Mouse (Mus musculus) small intestine, adult 2 months (tissue): ENCODE measurements around the gene Tmprss3.

Experiments used
- CTCF ChIP-seq: fragments of 200-500 bp; IDR thresholded peaks from 2 replicates; pipeline ENCODE4 v1.5.1; 2012; ENCODE audit warnings: low read depth, mild to moderate bottlenecking, control low read depth, inconsistent platforms, low read length, moderate library complexity, mixed read lengths; ENCODE audit not compliant: insufficient replicate concordance, insufficient read length; ENCODE audit errors: extremely low read depth
- POLR2A ChIP-seq: fragments of 200-500 bp; IDR thresholded peaks from 2 replicates; pipeline ENCODE4 v1.6.1; 2012; ENCODE audit warnings: low read depth, mild to moderate bottlenecking, control low read depth, inconsistent platforms, low read length, moderate library complexity

GRCm38 (mm10) chr17:31136291-31136690 is 62.5 kb downstream of the Tmprss3 start:
- no peak for TF ChIP-seq CTCF
- TF ChIP-seq POLR2A, result no peak
